Mouse (Mus musculus) erythroblast, embryonic 14.5 days (primary cell): ENCODE measurements around the gene Tenm2.

Source experiments
- GATA1 ChIP-seq: IDR thresholded peaks from 2 replicates; pipeline ENCODE4 v1.6.1; 2012; ENCODE audit warnings: low read length, inconsistent platforms, mixed read lengths
- TAL1 ChIP-seq: IDR thresholded peaks from 3 replicates; pipeline ENCODE4 v1.6.1; 2012; ENCODE audit warnings: low read length, inconsistent platforms, mixed read lengths

GRCm38 (mm10) chr11:37186132-37186531, 49.6 kb downstream of the Tenm2 start:
- no peak for TF ChIP-seq TAL1
- TF ChIP-seq GATA1, result no peak
